Mouse (Mus musculus): ENCODE data around the gene Sds.

GRCm38 (mm10) chr5:120438469-120438868, 37.9 kb upstream of the Sds start:
- no peak for TF ChIP-seq GATA1 (IDR thresholded peaks at IDR 0.05; ENCODE audit: low read length)
- TF ChIP-seq TAL1 (IDR thresholded peaks at IDR 0.05; ENCODE audit: low read length): no peak
